Mouse (Mus musculus) megakaryocyte, embryonic 14.5 days (primary cell): Measurements from ENCODE around the gene Stk19. TPM values are rescaled to one million over a fixed set of nuclear protein-coding genes. Genes with fewer than 3 reads are reported as not detected.

ENCODE experiments used
- H3K27me3 ChIP-seq: replicated peaks from 2 replicates; pipeline ENCODE3; 2012; ENCODE audit warnings: inconsistent platforms
- H3K36me3 ChIP-seq: replicated peaks from 2 replicates; pipeline ENCODE3; 2012; ENCODE audit warnings: low read length, inconsistent platforms, mixed read lengths
- H3K4me1 ChIP-seq: 2 replicates; pipeline ENCODE4 v1.6.1; 2012; ENCODE audit warnings: inconsistent platforms
- H3K4me3 ChIP-seq: replicated peaks from 2 replicates; pipeline ENCODE3; 2012; ENCODE audit warnings: moderate library complexity, mild to moderate bottlenecking, inconsistent platforms
- H3K9me3 ChIP-seq: 2 replicates; pipeline ENCODE4 v1.6.1; 2012; ENCODE audit warnings: inconsistent platforms
- FLI1 ChIP-seq: IDR thresholded peaks from 2 replicates; pipeline ENCODE4 v1.6.1; 2012; ENCODE audit warnings: low read length, inconsistent platforms, mixed read lengths
- GATA1 ChIP-seq: IDR thresholded peaks from 3 replicates; pipeline ENCODE4 v1.6.1; 2012; ENCODE audit warnings: mixed read lengths, low read length, inconsistent platforms, borderline replicate concordance
- polyA plus RNA-seq: library from polyadenylated mRNA; stranded (reverse); fragments of >175 nt; gene quantifications from 2 replicates; pipeline ENCODE4 v1.2.3, GENCODE M21; 2012; ENCODE audit warnings: low replicate concordance; ENCODE audit not compliant: insufficient read depth

Gene Stk19
- polyA plus RNA-seq, 1 experiment = 44.3 TPM

GRCm38 (mm10) chr17:34796311-34797140 lies 40.2 kb downstream of the Stk19 start:
- Histone ChIP-seq H3K27me3 (no peaks in the 10 kb centered on the region), H3K4me3 (no peak overlapping the region), H3K9me3 (peaks cover 33% of the 10 kb centered on the region), H3K36me3 (no peaks in the 10 kb centered on the region), H3K4me1 (no peaks in the 10 kb centered on the region)
- TF ChIP-seq GATA1 (no peak), FLI1 (no peak)

- Histone ChIP-seq H3K27me3 (no peaks in the 10 kb centered on the region), H3K36me3 (no peaks in the 10 kb centered on the region), H3K4me1 (no peaks in the 10 kb centered on the region), H3K4me3 (no peak overlapping the region), H3K9me3 (peaks cover 26% of the 10 kb centered on the region)
- TF ChIP-seq FLI1 (no peak), GATA1 (no peak)
Observed at GRCm38 (mm10) chr17:34795633-34796032, 41.1 kb downstream of the Stk19 start.

GRCm38 (mm10) chr17:34795016-34795415 lies 41.7 kb downstream of the Stk19 start:
- Histone ChIP-seq H3K4me3 (no peak overlapping the region), H3K27me3 (no peaks in the 10 kb centered on the region), H3K9me3 (peaks cover 29% of the 10 kb centered on the region), H3K36me3 (no peaks in the 10 kb centered on the region), H3K4me1 (no peaks in the 10 kb centered on the region)
- no peak for TF ChIP-seq FLI1
- TF ChIP-seq GATA1 = no peak

- H3K27me3 ChIP-seq = peaks cover 12% of the 10 kb centered on the region
- TF ChIP-seq FLI1 (no peak), GATA1 (no peak)
- H3K4me1 ChIP-seq = no peaks in the 10 kb centered on the region
- H3K9me3 ChIP-seq = peaks cover 36% of the 10 kb centered on the region
- H3K36me3 ChIP-seq = no peaks in the 10 kb centered on the region
- no peak overlapping the region for H3K4me3 ChIP-seq
Observed at GRCm38 (mm10) chr17:34777680-34778325, 58.9 kb downstream of the Stk19 start.

Other genes starting within 250 kb of the Stk19 start
- gene Gpsm3, start 247.1 kb downstream of the Stk19 start, polyA plus RNA-seq = 402 and 833 TPM in 2 replicates
- gene Pbx2, start 245.7 kb downstream of the Stk19 start, polyA plus RNA-seq = 108 and 181 TPM in 2 replicates
- gene Ager, start 239.1 kb downstream of the Stk19 start, polyA plus RNA-seq = 32.8 and 44.2 TPM in 2 replicates
- 37.8 and 101 TPM in 2 replicates for gene Rnf5, start 233.3 kb downstream of the Stk19 start, polyA plus RNA-seq
- 165 and 309 TPM in 2 replicates for gene Agpat1, start 232.7 kb downstream of the Stk19 start, polyA plus RNA-seq
- gene Egfl8, start 221.0 kb downstream of the Stk19 start, polyA plus RNA-seq = 1.9 TPM in 1 of 2 replicates, not detected in the other
- gene Ppt2, start 208.4 kb downstream of the Stk19 start, polyA plus RNA-seq = 40.9 and 74.9 TPM in 2 replicates
- not detected in 2 replicates for gene Prrt1, start 207.4 kb downstream of the Stk19 start, polyA plus RNA-seq
- 6.1 and 22.5 TPM in 2 replicates for gene Fkbpl, start 192.2 kb downstream of the Stk19 start, polyA plus RNA-seq
- 192 and 427 TPM in 2 replicates for gene Atf6b, start 189.8 kb downstream of the Stk19 start, polyA plus RNA-seq
- gene Tnxb, start 166.4 kb downstream of the Stk19 start, polyA plus RNA-seq = 0.03 TPM in 1 of 2 replicates, not detected in the other
- 0.06 TPM in 1 of 2 replicates, not detected in the other for gene C4b, start 93.1 kb downstream of the Stk19 start, polyA plus RNA-seq
- gene Cyp21a1, start 32.4 kb downstream of the Stk19 start, polyA plus RNA-seq = not detected in 2 replicates
- gene Dxo, start 74 bp upstream of the Stk19 start, polyA plus RNA-seq = 61.9 and 137 TPM in 2 replicates
- gene Skiv2l, start 13.3 kb upstream of the Stk19 start, polyA plus RNA-seq = 25.1 and 27.6 TPM in 2 replicates
- 67.5 and 220 TPM in 2 replicates for gene Nelfe, start 13.4 kb upstream of the Stk19 start, polyA plus RNA-seq
- gene Cfb, start 25.6 kb upstream of the Stk19 start, polyA plus RNA-seq = 0.54 TPM in 1 of 2 replicates, not detected in the other
- gene Zbtb12, start 42.5 kb upstream of the Stk19 start, polyA plus RNA-seq = 6.7 and 15.4 TPM in 2 replicates
- gene Gm20547, start 45.1 kb upstream of the Stk19 start, polyA plus RNA-seq = not detected in 2 replicates
- 3.0 and 6.0 TPM in 2 replicates for gene C2, start 61.3 kb upstream of the Stk19 start, polyA plus RNA-seq
- gene Ehmt2, start 61.5 kb upstream of the Stk19 start, polyA plus RNA-seq = 356 and 543 TPM in 2 replicates
- not detected in 2 replicates for gene Slc44a4, start 77.5 kb upstream of the Stk19 start, polyA plus RNA-seq
- 12.4 and 41.3 TPM in 2 replicates for gene Neu1, start 94.3 kb upstream of the Stk19 start, polyA plus RNA-seq
- gene Hspa1b, start 122.3 kb upstream of the Stk19 start, polyA plus RNA-seq = 4.5 and 7.2 TPM in 2 replicates
- not detected in 2 replicates for gene Gm20481, start 133.0 kb upstream of the Stk19 start, polyA plus RNA-seq
- 1.5 and 2.0 TPM in 2 replicates for gene Hspa1a, start 135.2 kb upstream of the Stk19 start, polyA plus RNA-seq
- not detected in 2 replicates for gene Hspa1l, start 135.8 kb upstream of the Stk19 start, polyA plus RNA-seq
- 64.3 and 95.0 TPM in 2 replicates for gene Lsm2, start 144.9 kb upstream of the Stk19 start, polyA plus RNA-seq
- gene Vars, start 164.0 kb upstream of the Stk19 start, polyA plus RNA-seq = 188 and 650 TPM in 2 replicates
- 0.38 and 0.40 TPM in 2 replicates for gene Vwa7, start 179.6 kb upstream of the Stk19 start, polyA plus RNA-seq
- 4.1 and 5.4 TPM in 2 replicates for gene Sapcd1, start 191.1 kb upstream of the Stk19 start, polyA plus RNA-seq
- 10.5 and 10.9 TPM in 2 replicates for gene Msh5, start 209.8 kb upstream of the Stk19 start, polyA plus RNA-seq
- gene Clic1, start 213.0 kb upstream of the Stk19 start, polyA plus RNA-seq = 244 and 373 TPM in 2 replicates
- 30.5 and 36.5 TPM in 2 replicates for gene Ddah2, start 222.1 kb upstream of the Stk19 start, polyA plus RNA-seq
- gene Ly6g6c, start 228.4 kb upstream of the Stk19 start, polyA plus RNA-seq = 14.8 and 15.5 TPM in 2 replicates
- gene Mpig6b, start 229.2 kb upstream of the Stk19 start, polyA plus RNA-seq = 53.5 and 66.3 TPM in 2 replicates
- gene Ly6g6e, start 240.0 kb upstream of the Stk19 start, polyA plus RNA-seq = not detected in 2 replicates
- gene Ly6g6d, start 241.1 kb upstream of the Stk19 start, polyA plus RNA-seq = 79.9 and 106 TPM in 2 replicates
- 517 and 745 TPM in 2 replicates for gene Ly6g6f, start 248.7 kb upstream of the Stk19 start, polyA plus RNA-seq